Mouse (Mus musculus) intestine, embryonic 16.5 days (tissue): ENCODE measurements around the gene Gmppa. TPM values are rescaled to one million over a fixed set of nuclear protein-coding genes. Genes with fewer than 3 reads are reported as not detected.

Experiments
- ATAC-seq: fragments of 200-750 bp; cut with Nextera tagmentation; 2 replicates; pipeline ENCODE4 v1.8.0; 2017; ENCODE audit warnings: moderate TSS enrichment, moderate library complexity
- H3K27ac ChIP-seq: fragments of 300-500 bp; sonication (generic); 2 replicates; pipeline ENCODE4 v1.5.1; 2014; ENCODE audit warnings: mild to moderate bottlenecking, low read length
- H3K27me3 ChIP-seq: fragments of 300-500 bp; sonication (generic); replicated peaks from 2 replicates; pipeline ENCODE4 v1.6.1; 2014; ENCODE audit warnings: low read length, control low read depth, mixed read lengths; ENCODE audit not compliant: control insufficient read depth, insufficient read depth
- H3K36me3 ChIP-seq: fragments of 300-500 bp; sonication (generic); 2 replicates; pipeline ENCODE4 v1.6.1; 2014; ENCODE audit warnings: low read length, control low read depth; ENCODE audit not compliant: control insufficient read depth, insufficient read depth
- H3K4me1 ChIP-seq: fragments of 300-500 bp; sonication (generic); 2 replicates; pipeline ENCODE4 v1.6.1; 2014; ENCODE audit warnings: low read length, control low read depth, mixed read lengths; ENCODE audit not compliant: control insufficient read depth, insufficient read depth
- H3K4me2 ChIP-seq: fragments of 300-500 bp; sonication (generic); 2 replicates; pipeline ENCODE4 v1.6.1; 2014; ENCODE audit warnings: low read depth, low read length, control low read depth
- H3K4me3 ChIP-seq: fragments of 300-500 bp; sonication (generic); 2 replicates; pipeline ENCODE4 v1.5.1; 2014; ENCODE audit warnings: mild to moderate bottlenecking, low read length
- H3K9ac ChIP-seq: fragments of 300-500 bp; sonication (generic); 2 replicates; pipeline ENCODE4 v1.6.1; 2014; ENCODE audit warnings: low read depth, low read length
- H3K9me3 ChIP-seq: fragments of 300-500 bp; sonication (generic); 2 replicates; pipeline ENCODE4 v1.6.1; 2016; ENCODE audit warnings: low read length, control low read depth; ENCODE audit not compliant: control insufficient read depth
- WGBS: fragments of 180-500 bp; shearing (Covaris S2); extraction: QIAGEN DNeasy Blood & Tissue Kit; methylation state at CpG from one replicate; pipeline ENCODE4 v1.1.7; 2014; 5-methylcytosine and 5-hydroxymethylcytosine counted together
- polyA plus RNA-seq: library from polyadenylated mRNA; unstranded; fragments of >200 nt; fragmentation: Nextera tagmentation; extraction: Ambion mirVana; gene quantifications from 2 replicates; pipeline ENCODE4 v1.2.1, GENCODE M21; 2015

Gmppa gene
- polyA plus RNA-seq, 1 experiment from 2014 or later = 134 TPM

GRCm38 (mm10) chr1:75487405-75488161 lies 51.9 kb downstream of the Gmppa start:
- peaks cover 39% of the 10 kb centered on the region for H3K27me3 ChIP-seq
- peak; percentile 89 for ATAC-seq
- peak overlapping the region; percentile 59 for H3K9ac ChIP-seq
- H3K36me3 ChIP-seq = peaks cover 5% of the 10 kb centered on the region; the same call in 1 of the 2 replicates
- H3K4me1 ChIP-seq = peaks cover 15% of the 10 kb centered on the region
- no peak overlapping the region for H3K27ac ChIP-seq
- WGBS = under 1% methylated on average over 62 of the region's 62 CpGs
- no peaks in the 10 kb centered on the region for H3K9me3 ChIP-seq
- H3K4me2 ChIP-seq = peak overlapping the region; percentile 89
- peak overlapping the region; percentile 62 for H3K4me3 ChIP-seq

DNA sequence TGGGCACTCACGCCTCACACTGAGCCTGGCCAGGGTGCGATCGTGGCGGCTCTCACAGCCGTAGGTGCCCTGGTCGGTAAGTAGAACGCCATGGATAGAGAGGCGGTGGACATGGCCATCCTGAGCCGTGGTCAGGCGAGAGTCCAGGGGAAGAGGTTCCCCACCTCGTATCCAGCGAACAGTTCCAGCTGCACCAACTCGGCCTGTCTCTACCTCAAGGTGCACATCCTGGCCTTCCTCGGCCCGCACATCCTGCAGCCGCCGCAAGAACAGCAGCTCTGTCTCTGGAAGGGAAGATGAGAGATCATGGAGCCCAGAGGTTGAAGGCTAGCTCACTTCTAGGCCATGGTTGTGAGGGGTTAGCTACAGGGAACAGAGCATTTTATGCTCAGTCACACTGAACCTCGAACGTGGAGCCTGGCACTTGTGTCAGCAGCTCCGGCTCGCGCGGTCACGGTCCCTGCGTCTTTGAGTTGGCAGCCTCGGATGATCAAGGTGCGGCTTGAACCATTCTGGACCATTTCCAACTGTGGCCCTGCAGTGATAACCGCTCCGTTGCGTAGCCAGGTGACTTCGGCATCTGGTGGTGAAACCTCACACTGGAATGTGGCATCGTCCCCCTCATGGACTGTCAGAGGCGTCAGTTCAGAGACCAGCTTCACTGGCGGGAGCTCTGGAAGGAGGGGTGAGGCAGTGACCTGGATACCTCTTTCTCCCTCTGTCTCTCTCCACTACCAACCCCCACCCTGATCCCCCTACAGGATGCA lies 55.2 kb downstream of the Gmppa start:
- WGBS = 87% methylated on average over 34 of the region's 34 CpGs
- no peak overlapping the region for H3K4me3 ChIP-seq
- no peak overlapping the region for H3K4me2 ChIP-seq
- H3K9me3 ChIP-seq = no peaks in the 10 kb centered on the region
- peaks cover 6% of the 10 kb centered on the region; the same call in 1 of the 2 replicates for H3K36me3 ChIP-seq
- H3K4me1 ChIP-seq = peaks cover 15% of the 10 kb centered on the region
- no peak overlapping the region for H3K9ac ChIP-seq
- H3K27me3 ChIP-seq = peaks cover 14% of the 10 kb centered on the region
- ATAC-seq = no peak
- no peak overlapping the region for H3K27ac ChIP-seq

GRCm38 (mm10) chr1:75492579-75493170 lies 56.9 kb downstream of the Gmppa start:
- Histone ChIP-seq H3K9me3 (no peaks in the 10 kb centered on the region), H3K4me2 (no peak overlapping the region), H3K4me3 (no peak overlapping the region), H3K27me3 (0 out of 2 replicates have a peak, but pooled peaks cover 2% of the 10 kb centered on the region), H3K27ac (no peak overlapping the region), H3K9ac (no peak overlapping the region), H3K36me3 (peaks cover 16% of the 10 kb centered on the region; the same call in 1 of the 2 replicates), H3K4me1 (peaks cover 6% of the 10 kb centered on the region)
- WGBS = 57% methylated on average over 24 of the region's 24 CpGs
- no peak for ATAC-seq

Other genes with a start within 250 kb of the Gmppa start
- gene Ankzf1, start 243.8 kb upstream of the Gmppa start, polyA plus RNA-seq = 25.4 and 26.5 TPM in 2 replicates
- 28.3 and 31.7 TPM in 2 replicates for gene Atg9a, start 243.7 kb upstream of the Gmppa start, polyA plus RNA-seq
- gene Glb1l, start 225.1 kb upstream of the Gmppa start, polyA plus RNA-seq = 9.2 and 10.1 TPM in 2 replicates
- 108 and 120 TPM in 2 replicates for gene Stk16, start 225.1 kb upstream of the Gmppa start, polyA plus RNA-seq
- gene Tuba4a, start 216.1 kb upstream of the Gmppa start, polyA plus RNA-seq = 137 and 151 TPM in 2 replicates
- not detected in 2 replicates for gene A630095N17Rik, start 203.8 kb upstream of the Gmppa start, polyA plus RNA-seq
- 20.9 and 24.3 TPM in 2 replicates for gene Dnajb2, start 199.5 kb upstream of the Gmppa start, polyA plus RNA-seq
- 2.9 and 3.0 TPM in 2 replicates for gene Ptprn, start 171.4 kb upstream of the Gmppa start, polyA plus RNA-seq
- 9.2 and 9.9 TPM in 2 replicates for gene Resp18, start 157.5 kb upstream of the Gmppa start, polyA plus RNA-seq
- 159 and 160 TPM in 2 replicates for gene Dnpep, start 117.9 kb upstream of the Gmppa start, polyA plus RNA-seq
- 149 and 159 TPM in 2 replicates for gene Des, start 75.6 kb upstream of the Gmppa start, polyA plus RNA-seq
- 33.5 and 35.2 TPM in 2 replicates for gene Speg, start 60.6 kb upstream of the Gmppa start, polyA plus RNA-seq
- gene Asic4, start 14.5 kb downstream of the Gmppa start, polyA plus RNA-seq = 2.0 and 2.4 TPM in 2 replicates
- 25.2 and 28.8 TPM in 2 replicates for gene Chpf, start 43.4 kb downstream of the Gmppa start, polyA plus RNA-seq
- 1.5 and 1.9 TPM in 2 replicates for gene Tmem198, start 43.6 kb downstream of the Gmppa start, polyA plus RNA-seq
- gene Obsl1, start 70.5 kb downstream of the Gmppa start, polyA plus RNA-seq = 38.7 and 42.7 TPM in 2 replicates
- 6.6 and 7.3 TPM in 2 replicates for gene Inha, start 71.1 kb downstream of the Gmppa start, polyA plus RNA-seq
- gene Stk11ip, start 85.6 kb downstream of the Gmppa start, polyA plus RNA-seq = 16.6 and 17.8 TPM in 2 replicates
- 7.6 and 9.8 TPM in 2 replicates for gene Slc4a3, start 110.3 kb downstream of the Gmppa start, polyA plus RNA-seq